Mouse (Mus musculus): ENCODE measurements around the gene Pml.

- TF ChIP-seq CTCF (IDR thresholded peaks at IDR 0.05; ENCODE audit: low read depth, low read length) (no peak), GATA1 (IDR thresholded peaks at IDR 0.05; ENCODE audit: borderline replicate concordance, low read length) (no peak), GATA2 (IDR thresholded peaks at IDR 0.05; ENCODE audit: borderline replicate concordance, low read depth, low read length) (no peak), TAL1 (conservative IDR thresholded peaks at IDR 0.05; ENCODE audit: low read depth, low read length) (no peak), POLR2AphosphoS5 (IDR thresholded peaks at IDR 0.05; ENCODE audit: insufficient replicate concordance, low read depth, low read length) (no peak)
These were observed 80.2 kb downstream of the Pml start for GRCm38 (mm10) chr9:58169426-58169825.

Data from G1E (cell line).